Mouse (Mus musculus) adrenal gland, adult 8-10 months (tissue): ENCODE measurements around the gene Slc25a28. TPM values are rescaled to one million over a fixed set of nuclear protein-coding genes. Genes with fewer than 3 reads are reported as not detected.

Experiments used
- DNase-seq: peaks from one replicate; pipeline ENCODE4 v3.0.0; 2022
- total RNA-seq, 4 experiments: library from RNA; stranded (reverse); gene quantifications; 2 replicates each; pipeline ENCODE4 v1.2.4; 2022

The Slc25a28 gene
- total RNA-seq, 4 experiments from 2014 or later: 78.4 to 112 (median 83.7) TPM

- peak; percentile 40 for DNase-seq
Observed at GRCm38 (mm10) chr19:43675525-43676400, 1.1 kb upstream of the Slc25a28 start.

GRCm38 (mm10) chr19:43674316-43674689 is 378 bp downstream of the Slc25a28 start:
- peak; percentile 59 for DNase-seq

GRCm38 (mm10) chr19:43673513-43674315 is 967 bp downstream of the Slc25a28 start:
- no peak for DNase-seq

- peak; percentile 75 for DNase-seq
Observed at GRCm38 (mm10) chr19:43671054-43671453, 3.6 kb downstream of the Slc25a28 start.

GRCm38 (mm10) chr19:43669136-43669759 is 5.4 kb downstream of the Slc25a28 start:
- peak; percentile 70 for DNase-seq

GRCm38 (mm10) chr19:43667430-43667809 is 7.3 kb downstream of the Slc25a28 start:
- DNase-seq: no peak

- DNase-seq: peak; percentile 65
Observed at GRCm38 (mm10) chr19:43666661-43667429, 7.8 kb downstream of the Slc25a28 start.

- DNase-seq: no peak
Observed at GRCm38 (mm10) chr19:43665441-43666048, 9.1 kb downstream of the Slc25a28 start.

- DNase-seq: no peak
Observed at GRCm38 (mm10) chr19:43663471-43663870, 11.2 kb downstream of the Slc25a28 start.

- no peak for DNase-seq
Observed at GRCm38 (mm10) chr19:43662176-43662967, 12.3 kb downstream of the Slc25a28 start.

- no peak for DNase-seq
Observed at GRCm38 (mm10) chr19:43660774-43661173, 13.9 kb downstream of the Slc25a28 start.

- peak; percentile 56 for DNase-seq
Observed at GRCm38 (mm10) chr19:43659632-43660031, 15.0 kb downstream of the Slc25a28 start.

GRCm38 (mm10) chr19:43655735-43656492 is 18.8 kb downstream of the Slc25a28 start:
- no peak for DNase-seq

- DNase-seq: no peak
Observed at GRCm38 (mm10) chr19:43651241-43651785, 23.4 kb downstream of the Slc25a28 start.

- DNase-seq: no peak
Observed at GRCm38 (mm10) chr19:43648343-43648742, 26.3 kb downstream of the Slc25a28 start.

GRCm38 (mm10) chr19:43647261-43647660 is 27.4 kb downstream of the Slc25a28 start:
- DNase-seq: no peak

- DNase-seq: no peak
Observed at GRCm38 (mm10) chr19:43646852-43647251, 27.8 kb downstream of the Slc25a28 start.

GRCm38 (mm10) chr19:43645508-43645907 is 29.2 kb downstream of the Slc25a28 start:
- no peak for DNase-seq

- DNase-seq: no peak
Observed at GRCm38 (mm10) chr19:43642843-43643242, 31.8 kb downstream of the Slc25a28 start.

GRCm38 (mm10) chr19:43641833-43642232 is 32.8 kb downstream of the Slc25a28 start:
- DNase-seq: no peak
